Mouse (Mus musculus): ENCODE data around the gene Lig4.
A peak's percentile ranks its signal among the peaks of the same experiment; 100 is the strongest.

The Lig4 gene

DNA sequence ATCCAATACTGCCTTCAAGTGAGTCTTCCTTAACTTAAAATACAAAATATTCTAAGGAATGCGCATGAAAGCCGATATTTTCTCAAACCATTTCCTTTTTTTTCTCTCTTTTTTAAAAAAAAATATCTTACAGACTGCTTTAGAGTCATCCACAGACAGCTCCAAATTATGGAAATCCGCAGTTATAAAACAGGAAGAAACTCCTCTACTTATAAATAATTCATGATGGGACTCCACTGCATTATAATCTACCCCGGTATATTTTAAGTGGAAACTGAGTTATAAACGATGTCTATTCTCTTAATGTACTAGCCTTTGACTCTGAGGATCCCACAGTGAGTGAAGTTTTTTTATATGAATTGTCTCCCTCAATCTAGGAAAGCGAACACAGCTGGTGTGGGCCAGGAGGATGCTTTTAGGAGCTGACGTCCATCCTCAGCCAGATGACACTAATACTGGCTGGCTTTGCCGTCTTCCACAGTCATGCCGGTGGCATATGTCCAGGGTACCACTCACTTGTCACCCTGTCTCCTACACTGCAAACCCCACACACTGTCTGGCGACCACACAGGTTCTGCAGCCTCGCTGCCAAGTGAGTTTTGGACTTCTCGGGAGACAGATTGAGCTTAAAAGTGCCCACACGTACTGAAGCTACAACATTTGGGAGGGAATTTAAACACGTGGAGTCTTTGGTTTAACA lies 47.6 kb downstream of the Lig4 start:
- DNase-seq (ENCODE audit: low spot score in 2 of 2) = peak; percentile 19 to 40
